Mouse (Mus musculus): Measurements from ENCODE around the gene Lamc1. TPM values are rescaled to one million over a fixed set of nuclear protein-coding genes. Genes with fewer than 3 reads are reported as not detected.

Gene Lamc1
- polyA plus RNA-seq, 1 experiment from 2014 or later: 151 TPM

GRCm38 (mm10) chr1:153215676-153216075, 116.9 kb downstream of the Lamc1 start:
- Histone ChIP-seq H3K27ac (ENCODE audit: low read depth, low read length) (no peak overlapping the region), H3K4me1 (ENCODE audit: control insufficient read depth, insufficient read depth, low read length) (no peaks in the 10 kb centered on the region), H3K9ac (ENCODE audit: low read depth, low read length) (no peak overlapping the region), H3K4me3 (ENCODE audit: low read length) (no peak overlapping the region), H3K4me2 (replicated peaks; ENCODE audit: low read depth, low read length) (no peak overlapping the region), H3K9me3 (ENCODE audit: control insufficient read depth, low read length) (no peaks in the 10 kb centered on the region), H3K36me3 (ENCODE audit: control insufficient read depth, insufficient read depth, low read length) (peaks cover 21% of the 10 kb centered on the region), H3K27me3 (ENCODE audit: control insufficient read depth, insufficient read depth, low read length) (no peaks in the 10 kb centered on the region)
- no peak for ATAC-seq (ENCODE audit: low FRiP score, low TSS enrichment)
- WGBS: 74% methylated on average over 5 of the region's 5 CpGs

- H3K4me1 ChIP-seq (ENCODE audit: control insufficient read depth, insufficient read depth, low read length): no peaks in the 10 kb centered on the region
- no peak overlapping the region for H3K4me2 ChIP-seq (replicated peaks; ENCODE audit: low read depth, low read length)
- no peak for ATAC-seq (ENCODE audit: low FRiP score, low TSS enrichment)
- no peak overlapping the region for H3K9ac ChIP-seq (ENCODE audit: low read depth, low read length)
- no peaks in the 10 kb centered on the region for H3K27me3 ChIP-seq (ENCODE audit: control insufficient read depth, insufficient read depth, low read length)
- no peak overlapping the region for H3K4me3 ChIP-seq (ENCODE audit: low read length)
- H3K36me3 ChIP-seq (ENCODE audit: control insufficient read depth, insufficient read depth, low read length): no peaks in the 10 kb centered on the region
- no peaks in the 10 kb centered on the region for H3K9me3 ChIP-seq (ENCODE audit: control insufficient read depth, low read length)
- WGBS: 19% methylated on average over 4 of the region's 4 CpGs
- no peak overlapping the region for H3K27ac ChIP-seq (ENCODE audit: low read depth, low read length)
These were observed 121.6 kb downstream of the Lamc1 start for GRCm38 (mm10) chr1:153210992-153211391.

GRCm38 (mm10) chr1:153210198-153210597, 122.4 kb downstream of the Lamc1 start:
- Histone ChIP-seq H3K4me3 (ENCODE audit: low read length) (no peak overlapping the region), H3K27ac (ENCODE audit: low read depth, low read length) (no peak overlapping the region), H3K9me3 (ENCODE audit: control insufficient read depth, low read length) (no peaks in the 10 kb centered on the region), H3K9ac (ENCODE audit: low read depth, low read length) (no peak overlapping the region), H3K36me3 (ENCODE audit: control insufficient read depth, insufficient read depth, low read length) (no peaks in the 10 kb centered on the region), H3K4me2 (replicated peaks; ENCODE audit: low read depth, low read length) (no peak overlapping the region), H3K4me1 (ENCODE audit: control insufficient read depth, insufficient read depth, low read length) (no peaks in the 10 kb centered on the region), H3K27me3 (ENCODE audit: control insufficient read depth, insufficient read depth, low read length) (no peaks in the 10 kb centered on the region)
- ATAC-seq (ENCODE audit: low FRiP score, low TSS enrichment): no peak
- 88% methylated on average over 2 of the region's 2 CpGs for WGBS

- H3K27me3 ChIP-seq (ENCODE audit: control insufficient read depth, insufficient read depth, low read length): no peaks in the 10 kb centered on the region
- no peak for ATAC-seq (ENCODE audit: low FRiP score, low TSS enrichment)
- H3K4me1 ChIP-seq (ENCODE audit: control insufficient read depth, insufficient read depth, low read length): 0 out of 2 replicates have a peak, but pooled peaks cover 6% of the 10 kb centered on the region
- H3K9ac ChIP-seq (ENCODE audit: low read depth, low read length): no peak overlapping the region
- H3K27ac ChIP-seq (ENCODE audit: low read depth, low read length): no peak overlapping the region
- no peak overlapping the region for H3K4me3 ChIP-seq (ENCODE audit: low read length)
- no peaks in the 10 kb centered on the region for H3K9me3 ChIP-seq (ENCODE audit: control insufficient read depth, low read length)
- no peaks in the 10 kb centered on the region for H3K36me3 ChIP-seq (ENCODE audit: control insufficient read depth, insufficient read depth, low read length)
- H3K4me2 ChIP-seq (replicated peaks; ENCODE audit: low read depth, low read length): no peak overlapping the region
- 53% methylated on average over 8 of the region's 8 CpGs for WGBS
These were observed 130.4 kb downstream of the Lamc1 start for GRCm38 (mm10) chr1:153202195-153202594.

GRCm38 (mm10) chr1:153201448-153201847, 131.1 kb downstream of the Lamc1 start:
- Histone ChIP-seq H3K27ac (ENCODE audit: low read depth, low read length) (no peak overlapping the region), H3K9me3 (ENCODE audit: control insufficient read depth, low read length) (no peaks in the 10 kb centered on the region), H3K36me3 (ENCODE audit: control insufficient read depth, insufficient read depth, low read length) (no peaks in the 10 kb centered on the region), H3K4me1 (ENCODE audit: control insufficient read depth, insufficient read depth, low read length) (0 out of 2 replicates have a peak, but pooled peaks cover 6% of the 10 kb centered on the region), H3K27me3 (ENCODE audit: control insufficient read depth, insufficient read depth, low read length) (no peaks in the 10 kb centered on the region), H3K4me3 (ENCODE audit: low read length) (no peak overlapping the region), H3K9ac (ENCODE audit: low read depth, low read length) (no peak overlapping the region), H3K4me2 (replicated peaks; ENCODE audit: low read depth, low read length) (no peak overlapping the region)
- no peak for ATAC-seq (ENCODE audit: low FRiP score, low TSS enrichment)
- WGBS: 56% methylated on average over 14 of the region's 14 CpGs

GRCm38 (mm10) chr1:153197316-153197850, 135.2 kb downstream of the Lamc1 start:
- WGBS: 75% methylated on average over 3 of the region's 3 CpGs
- peaks cover 8% of the 10 kb centered on the region; the same call in 1 of the 2 replicates for H3K4me1 ChIP-seq (ENCODE audit: control insufficient read depth, insufficient read depth, low read length)

GRCm38 (mm10) chr1:153192945-153193344, 139.6 kb downstream of the Lamc1 start:
- WGBS: 76% methylated on average over 6 of the region's 6 CpGs

More at GRCm38 (mm10) chr1:153197316-153197850, 135.2 kb downstream of the Lamc1 start:
- no peaks in the 10 kb centered on the region for H3K9me3 ChIP-seq (ENCODE audit: control insufficient read depth, low read length)
- no peaks in the 10 kb centered on the region for H3K36me3 ChIP-seq (ENCODE audit: control insufficient read depth, insufficient read depth, low read length)
- no peak overlapping the region for H3K9ac ChIP-seq (ENCODE audit: low read depth, low read length)
- no peaks in the 10 kb centered on the region for H3K27me3 ChIP-seq (ENCODE audit: control insufficient read depth, insufficient read depth, low read length)
- ATAC-seq (ENCODE audit: low FRiP score, low TSS enrichment): no peak
- H3K27ac ChIP-seq (ENCODE audit: low read depth, low read length): no peak overlapping the region
- no peak overlapping the region for H3K4me3 ChIP-seq (ENCODE audit: low read length)
- no peak overlapping the region for H3K4me2 ChIP-seq (replicated peaks; ENCODE audit: low read depth, low read length)

GRCm38 (mm10) chr1:153192379-153192778, 140.2 kb downstream of the Lamc1 start:
- no peaks in the 10 kb centered on the region for H3K9me3 ChIP-seq (ENCODE audit: control insufficient read depth, low read length)
- peak overlapping the region; percentile 80 for H3K27ac ChIP-seq (ENCODE audit: low read depth, low read length)
- no peak overlapping the region for H3K4me3 ChIP-seq (ENCODE audit: low read length)
- H3K27me3 ChIP-seq (ENCODE audit: control insufficient read depth, insufficient read depth, low read length): no peaks in the 10 kb centered on the region
- H3K4me1 ChIP-seq (ENCODE audit: control insufficient read depth, insufficient read depth, low read length): peaks cover 13% of the 10 kb centered on the region; the same call in 1 of the 2 replicates
- WGBS: 73% methylated on average over 4 of the region's 4 CpGs
- H3K4me2 ChIP-seq (replicated peaks; ENCODE audit: low read depth, low read length): no peak overlapping the region
- no peaks in the 10 kb centered on the region for H3K36me3 ChIP-seq (ENCODE audit: control insufficient read depth, insufficient read depth, low read length)
- no peak overlapping the region for H3K9ac ChIP-seq (ENCODE audit: low read depth, low read length)
- ATAC-seq (ENCODE audit: low FRiP score, low TSS enrichment): no peak

More at GRCm38 (mm10) chr1:153192945-153193344, 139.6 kb downstream of the Lamc1 start:
- ATAC-seq (ENCODE audit: low FRiP score, low TSS enrichment): no peak
- Histone ChIP-seq H3K4me2 (replicated peaks; ENCODE audit: low read depth, low read length) (no peak overlapping the region), H3K4me3 (ENCODE audit: low read length) (no peak overlapping the region), H3K9ac (ENCODE audit: low read depth, low read length) (no peak overlapping the region), H3K9me3 (ENCODE audit: control insufficient read depth, low read length) (no peaks in the 10 kb centered on the region), H3K27ac (ENCODE audit: low read depth, low read length) (no peak overlapping the region; the same call in 1 of the 2 replicates), H3K36me3 (ENCODE audit: control insufficient read depth, insufficient read depth, low read length) (no peaks in the 10 kb centered on the region), H3K27me3 (ENCODE audit: control insufficient read depth, insufficient read depth, low read length) (no peaks in the 10 kb centered on the region), H3K4me1 (ENCODE audit: control insufficient read depth, insufficient read depth, low read length) (peaks cover 13% of the 10 kb centered on the region; the same call in 1 of the 2 replicates)

- no peak overlapping the region; the same call in 1 of the 2 replicates for H3K4me2 ChIP-seq (replicated peaks; ENCODE audit: low read depth, low read length)
- no peaks in the 10 kb centered on the region for H3K9me3 ChIP-seq (ENCODE audit: control insufficient read depth, low read length)
- peaks cover 13% of the 10 kb centered on the region; the same call in 1 of the 2 replicates for H3K4me1 ChIP-seq (ENCODE audit: control insufficient read depth, insufficient read depth, low read length)
- no peak overlapping the region for H3K9ac ChIP-seq (ENCODE audit: low read depth, low read length)
- no peaks in the 10 kb centered on the region for H3K36me3 ChIP-seq (ENCODE audit: control insufficient read depth, insufficient read depth, low read length)
- peak; percentile 72; the same call in 1 of the 2 replicates for ATAC-seq (ENCODE audit: low FRiP score, low TSS enrichment)
- 6% methylated on average over 5 of the region's 5 CpGs for WGBS
- H3K27ac ChIP-seq (ENCODE audit: low read depth, low read length): peak overlapping the region; percentile 80
- H3K4me3 ChIP-seq (ENCODE audit: low read length): no peak overlapping the region
- no peaks in the 10 kb centered on the region for H3K27me3 ChIP-seq (ENCODE audit: control insufficient read depth, insufficient read depth, low read length)
These were observed 140.7 kb downstream of the Lamc1 start for GRCm38 (mm10) chr1:153191943-153192329.

All from kidney, embryonic 14.5 days (tissue).